Mouse (Mus musculus) liver, embryonic 14.5 days (tissue): ENCODE results near the gene Cyp2c40.

Experiments used
- CTCF ChIP-seq: IDR thresholded peaks from 2 replicates; pipeline ENCODE4 v1.5.1; 2016; ENCODE audit warnings: antibody characterized with exemption, low read depth, control low read depth
- EP300 ChIP-seq: IDR thresholded peaks from 2 replicates; pipeline ENCODE4 v1.6.1; 2016; ENCODE audit warnings: antibody characterized with exemption, low read depth

- no peak for TF ChIP-seq EP300
- no peak for TF ChIP-seq CTCF
These were observed 71.7 kb downstream of the Cyp2c40 start, which contains the start of gene Cyp2c68 for GRCm38 (mm10) chr19:39740920-39741319.
